Mouse (Mus musculus) cerebellum, adult 2 months (tissue): Measurements from ENCODE around the gene Stil.
A peak's percentile ranks its signal among the peaks of the same experiment; 100 is the strongest.

Experiments used
- CTCF ChIP-seq: fragments of 200-500 bp; IDR thresholded peaks from 2 replicates; pipeline ENCODE4 v1.5.1; 2011; ENCODE audit warnings: low read depth, mild to moderate bottlenecking, control low read depth, low read length, moderate library complexity, borderline replicate concordance; ENCODE audit not compliant: insufficient read depth
- POLR2A ChIP-seq: fragments of 200-500 bp; IDR thresholded peaks from 2 replicates; pipeline ENCODE4 v1.6.1; 2011; ENCODE audit warnings: low read length, control low read depth, borderline replicate concordance; ENCODE audit not compliant: insufficient read depth

DNA sequence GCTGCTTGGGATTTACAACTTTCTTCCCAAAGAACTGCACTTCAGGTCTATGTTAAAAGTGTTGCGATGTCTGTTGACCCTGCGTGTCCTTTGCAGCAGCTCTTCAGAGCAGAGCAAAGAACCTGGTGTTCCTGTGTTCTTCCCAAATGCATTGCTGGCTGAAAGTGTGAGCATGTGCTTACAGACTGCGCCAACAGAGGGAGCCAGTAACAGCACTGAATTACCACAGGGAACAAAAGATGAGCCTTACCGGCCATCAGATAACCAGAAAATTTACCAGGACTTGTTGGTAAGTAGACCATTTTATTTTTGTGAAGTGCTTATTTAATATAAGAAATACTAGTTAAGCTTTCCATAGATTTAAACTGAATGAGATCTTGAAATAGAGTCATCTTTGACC, 38.3 kb downstream of the Stil start:
- peak; percentile 45; the same call in 1 of the 2 replicates for TF ChIP-seq CTCF
- no peak for TF ChIP-seq POLR2A
